Mouse (Mus musculus) thymus, adult 2 months (tissue): ENCODE measurements around the gene Prtg. TPM values are rescaled to one million over a fixed set of nuclear protein-coding genes. Genes with fewer than 3 reads are reported as not detected.

Experiments used
- DNase-seq: peaks from one replicate; pipeline ENCODE4 v3.0.0; 2021
- H3K27ac ChIP-seq: fragments of 200-500 bp; 2 replicates; pipeline ENCODE4 v1.5.1; 2012; ENCODE audit warnings: low read length, control low read depth; ENCODE audit not compliant: control insufficient read depth, insufficient read depth
- H3K27me3 ChIP-seq: fragments of 200-500 bp; 2 replicates; pipeline ENCODE4 v1.6.1; 2012; ENCODE audit warnings: mild to moderate bottlenecking, low read length, moderate library complexity, mixed read lengths; ENCODE audit not compliant: control insufficient read depth, insufficient read depth
- H3K36me3 ChIP-seq: fragments of 200-500 bp; 2 replicates; pipeline ENCODE4 v1.6.1; 2012; ENCODE audit warnings: mild to moderate bottlenecking, low read length, moderate library complexity; ENCODE audit not compliant: control insufficient read depth, insufficient read depth
- H3K4me1 ChIP-seq: fragments of 200-500 bp; replicated peaks from 2 replicates; pipeline ENCODE4 v1.6.1; 2012; ENCODE audit warnings: low read length; ENCODE audit not compliant: control insufficient read depth, insufficient read depth
- H3K4me3 ChIP-seq: fragments of 200-500 bp; 2 replicates; pipeline ENCODE4 v1.5.1; 2012; ENCODE audit warnings: mild to moderate bottlenecking, low read length, control low read depth, moderate library complexity; ENCODE audit not compliant: control insufficient read depth, insufficient read depth
- CTCF ChIP-seq: fragments of 200-500 bp; IDR thresholded peaks from 2 replicates; pipeline ENCODE4 v1.5.1; 2012; ENCODE audit warnings: mild to moderate bottlenecking, control low read depth, low read length, moderate library complexity, borderline replicate concordance; ENCODE audit not compliant: control insufficient read depth, poor library complexity, insufficient read depth; ENCODE audit errors: extremely low read depth
- POLR2A ChIP-seq: fragments of 200-500 bp; IDR thresholded peaks from 2 replicates; pipeline ENCODE4 v1.6.1; 2012; ENCODE audit warnings: mild to moderate bottlenecking, low read length, control low read depth, moderate library complexity; ENCODE audit not compliant: control insufficient read depth, poor library complexity, insufficient read depth; ENCODE audit errors: extremely low read depth
- WGBS: fragments of 180-500 bp; shearing (Covaris S2); methylation state at CpG from one replicate; pipeline ENCODE4 v1.1.7; 2018; 5-methylcytosine and 5-hydroxymethylcytosine counted together
- polyA plus RNA-seq: library from polyadenylated mRNA; depleted of rRNA; stranded (reverse); fragments of >200 nt; gene quantifications from 2 replicates; pipeline ENCODE4 v1.2.3, GENCODE M21; 2012

Prtg gene
- polyA plus RNA-seq, 1 experiment: 0.07 TPM

DNA sequence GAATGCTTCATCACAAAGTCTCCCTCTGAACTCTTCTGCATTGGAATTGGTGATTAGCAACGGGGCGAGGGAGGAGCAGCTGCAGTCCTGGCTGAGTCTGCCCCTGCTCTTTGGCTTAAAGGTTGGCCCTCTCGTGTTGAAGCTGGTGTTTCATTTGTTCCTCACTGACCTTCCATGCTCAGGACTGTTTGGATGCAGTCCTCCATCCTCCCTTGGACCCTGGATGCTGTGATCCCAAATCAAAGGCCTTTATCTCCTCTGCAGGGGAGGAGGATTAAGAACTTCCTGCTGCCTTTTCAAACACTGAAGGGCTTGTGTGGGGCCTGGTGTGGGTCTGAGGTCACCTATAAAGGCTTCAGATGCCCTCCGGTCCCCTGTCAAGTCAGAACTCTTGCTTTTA is 18.8 kb downstream of the Prtg start:
- TF ChIP-seq POLR2A (no peak), CTCF (no peak)
- Histone ChIP-seq H3K27me3 (no peaks in the 10 kb centered on the region), H3K4me1 (no peaks in the 10 kb centered on the region), H3K4me3 (no peak overlapping the region), H3K36me3 (no peaks in the 10 kb centered on the region), H3K27ac (no peak overlapping the region)
- no peak for DNase-seq
- WGBS: 87% methylated on average over 4 of the region's 4 CpGs

GRCm38 (mm10) chr9:72825976-72826375 is 19.3 kb downstream of the Prtg start:
- H3K4me1 ChIP-seq: no peaks in the 10 kb centered on the region
- H3K4me3 ChIP-seq: no peak overlapping the region
- no peak for DNase-seq
- 89% methylated on average over 3 of the region's 3 CpGs for WGBS
- H3K27me3 ChIP-seq: no peaks in the 10 kb centered on the region
- TF ChIP-seq POLR2A (no peak), CTCF (no peak)
- no peaks in the 10 kb centered on the region for H3K36me3 ChIP-seq
- H3K27ac ChIP-seq: no peak overlapping the region

GRCm38 (mm10) chr9:72828616-72829257 is 22.1 kb downstream of the Prtg start:
- Histone ChIP-seq H3K36me3 (no peaks in the 10 kb centered on the region), H3K4me1 (no peaks in the 10 kb centered on the region), H3K4me3 (no peak overlapping the region), H3K27ac (no peak overlapping the region), H3K27me3 (no peaks in the 10 kb centered on the region)
- TF ChIP-seq CTCF (no peak), POLR2A (no peak)
- 76% methylated on average over 5 of the region's 5 CpGs for WGBS
- DNase-seq: no peak

DNA sequence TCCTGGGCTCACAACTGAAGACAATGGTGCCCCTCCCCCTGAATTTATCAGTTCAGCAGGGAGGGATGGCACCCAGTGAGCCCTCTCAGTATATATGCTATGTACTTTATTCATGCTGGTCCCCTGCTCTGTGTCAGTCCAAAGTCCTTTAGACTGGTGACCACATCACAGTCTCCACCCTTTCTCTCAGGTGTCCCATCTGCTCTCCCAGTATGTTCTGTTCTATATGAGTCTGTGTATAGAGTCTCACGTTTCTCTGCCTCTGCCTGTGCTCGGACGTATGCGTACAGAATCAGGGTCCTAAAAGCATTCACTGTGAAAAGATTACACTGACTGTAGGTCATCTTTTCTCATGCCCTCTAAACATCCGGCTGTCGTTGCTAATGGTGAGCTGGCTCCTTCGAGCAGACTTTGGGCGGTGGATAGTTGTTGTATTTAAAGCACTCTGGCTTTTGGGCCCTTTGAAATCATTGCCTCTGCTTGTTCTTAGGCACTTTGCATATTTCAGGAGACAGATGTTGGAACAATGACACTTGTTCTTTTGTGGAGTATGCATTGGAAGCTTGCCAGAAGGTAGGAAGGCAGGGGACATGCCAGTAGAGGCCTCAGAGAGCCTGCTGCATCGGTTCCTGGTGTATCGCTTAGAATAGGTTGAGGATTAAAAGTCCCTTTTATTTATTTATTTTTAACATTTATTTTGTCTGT is 27.5 kb downstream of the Prtg start:
- no peak overlapping the region for H3K4me3 ChIP-seq
- WGBS: 94% methylated on average over 10 of the region's 10 CpGs
- no peaks in the 10 kb centered on the region for H3K36me3 ChIP-seq
- no peak for DNase-seq
- TF ChIP-seq POLR2A: no peak
- no peak for TF ChIP-seq CTCF
- H3K27me3 ChIP-seq: no peaks in the 10 kb centered on the region
- H3K27ac ChIP-seq: no peak overlapping the region
- H3K4me1 ChIP-seq: no peaks in the 10 kb centered on the region

GRCm38 (mm10) chr9:72835007-72835406 is 28.3 kb downstream of the Prtg start:
- TF ChIP-seq POLR2A: no peak
- TF ChIP-seq CTCF: no peak
- H3K4me3 ChIP-seq: no peak overlapping the region
- no peak for DNase-seq
- 94% methylated on average over 1 of the region's 1 CpGs for whole genome bisulfite sequencing
- H3K27ac ChIP-seq: no peak overlapping the region
- no peaks in the 10 kb centered on the region for H3K4me1 ChIP-seq
- no peaks in the 10 kb centered on the region for H3K27me3 ChIP-seq
- no peaks in the 10 kb centered on the region for H3K36me3 ChIP-seq

- 78% methylated on average over 11 of the region's 11 CpGs for WGBS
- Histone ChIP-seq H3K4me3 (no peak overlapping the region), H3K27me3 (no peaks in the 10 kb centered on the region), H3K4me1 (no peaks in the 10 kb centered on the region), H3K36me3 (no peaks in the 10 kb centered on the region), H3K27ac (no peak overlapping the region)
- no peak for DNase-seq
- TF ChIP-seq CTCF: no peak
- no peak for TF ChIP-seq POLR2A
Observed at GRCm38 (mm10) chr9:72836708-72837495, 30.2 kb downstream of the Prtg start.
